Mouse (Mus musculus): ENCODE data around the gene Dcaf15.

Gene Dcaf15

GRCm38 (mm10) chr8:84065457-84066072 is 39.0 kb downstream of the Dcaf15 start:
- no peak for DNase-seq

- no peak for DNase-seq
Measured at GRCm38 (mm10) chr8:84065037-84065436, 39.5 kb downstream of the Dcaf15 start, which contains the start of gene Gm10643. TSS of gene Gm10643 (minus strand) at chr8:84065137.

GRCm38 (mm10) chr8:84063861-84064610 is 40.5 kb downstream of the Dcaf15 start:
- no peak for DNase-seq

- no peak for DNase-seq
Measured at GRCm38 (mm10) chr8:84060245-84060644, 44.3 kb downstream of the Dcaf15 start.

GRCm38 (mm10) chr8:84059226-84059625 is 45.3 kb downstream of the Dcaf15 start:
- DNase-seq, result no peak

- no peak for DNase-seq
Measured at GRCm38 (mm10) chr8:84057827-84058226, 46.7 kb downstream of the Dcaf15 start.

- DNase-seq, result no peak
Measured at GRCm38 (mm10) chr8:84053229-84053628, 51.3 kb downstream of the Dcaf15 start.

GRCm38 (mm10) chr8:84052746-84053145 is 51.8 kb downstream of the Dcaf15 start:
- DNase-seq, result no peak

- DNase-seq, result no peak
Measured at GRCm38 (mm10) chr8:84048171-84048570, 56.4 kb downstream of the Dcaf15 start.

Measured in kidney, postnatal 36 days (tissue).